Comparison of ENCODE assay signal across 26 mouse cellular contexts in genomic region chr15:77595961-77596360, GRCm38 (mm10). TPM values are rescaled to one million over a fixed set of nuclear protein-coding genes. Genes with fewer than 3 reads are reported as not detected.
A peak's percentile ranks its signal among the peaks of the same experiment; 100 is the strongest.
DNase-seq lines count a peak whose midpoint lies in the region; TF ChIP-seq lines count a peak whose summit lies in the region.
"Had no signal": no experiment of that assay in that cellular context is flagged by ENCODE, and none has a peak within 500 bp of the region (broad histone marks: within the 10 kb centered on the region; RNA-seq: fewer than 3 reads in every experiment).

Gene Apol10b (minus strand): TSS chr15:77596125.

- H3K4me2 ChIP-seq in myocyte (ENCODE audit: low read depth) = peak within 1 kb of the TSS; percentile 100
- H3K4me2 ChIP-seq: embryonic facial prominence, embryonic 12.5 days; liver, embryonic 12.5 days; lung, embryonic 15.5 days; midbrain, embryonic 13.5 days had no signal

- no peak for TF ChIP-seq POLR2A in myocyte (IDR thresholded peaks at IDR 0.05; ENCODE audit: insufficient read length, low read depth)

- no peaks in the 10 kb centered on the region for H3K79me2 ChIP-seq in myocyte (ENCODE audit: control insufficient read depth, insufficient read depth)

- H3K36me3 ChIP-seq in heart, embryonic 10.5 days = no peaks in the 10 kb centered on the region
- H3K36me3 ChIP-seq in myocyte (ENCODE audit: control insufficient read depth, insufficient read depth) = no peaks in the 10 kb centered on the region
- H3K36me3 ChIP-seq: embryonic facial prominence, embryonic 12.5 days; G1E; limb, embryonic 10.5 days; liver, embryonic 12.5 days; lung, embryonic 15.5 days; midbrain, embryonic 13.5 days had no signal

- H3K27me3 ChIP-seq in heart, embryonic 10.5 days (ENCODE audit: insufficient read depth, poor library complexity, severe bottlenecking) = no peaks in the 10 kb centered on the region
- H3K27me3 ChIP-seq in myocyte (ENCODE audit: control insufficient read depth, insufficient read depth, insufficient read length) = no peaks in the 10 kb centered on the region
- H3K27me3 ChIP-seq: embryonic facial prominence, embryonic 12.5 days; liver, embryonic 12.5 days; lung, embryonic 15.5 days; midbrain, embryonic 13.5 days had no signal

- no peaks in the 10 kb centered on the region for H3K9me3 ChIP-seq in heart, embryonic 10.5 days
- H3K9me3 ChIP-seq: embryonic facial prominence, embryonic 12.5 days; G1E; limb, embryonic 10.5 days; liver, embryonic 12.5 days; lung, embryonic 15.5 days; midbrain, embryonic 13.5 days had no signal

- no peak within 1 kb of the TSS for H3K27ac ChIP-seq in heart, embryonic 10.5 days
- H3K27ac ChIP-seq: embryonic facial prominence, embryonic 12.5 days; left cerebral cortex, adult 2 months; limb, embryonic 10.5 days; liver, embryonic 12.5 days; lung, embryonic 15.5 days; macrophage; midbrain, embryonic 13.5 days had no signal

- peak; percentile 89 for DNase-seq in heart, adult 11 months
- DNase-seq in heart, embryonic 10.5 days (ENCODE audit: low spot score) = no peak
- DNase-seq in 416B (ENCODE audit: low read depth) (peak; percentile 19), NIH3T3 (ENCODE audit: low read depth) (peak; percentile 56)
- no peak for DNase-seq in ovary, postnatal 10 days (ENCODE audit: low spot score)
- no peak for DNase-seq in right cerebral cortex, postnatal 4 days
- no peak for DNase-seq in spleen, postnatal 10 days (ENCODE audit: low spot score in 2 of 2)
- DNase-seq: adrenal gland, postnatal 10 days; cerebellum, adult 11-12 months; forebrain, postnatal 0 days; kidney, adult 11 months; kidney, postnatal 14 days; right cerebral cortex, adult 18-20 months; spleen, adult 18-20 months; thymus, postnatal 4 days had no signal

- H3ac ChIP-seq in myocyte (ENCODE audit: control insufficient read depth, insufficient read length) = no peak within 1 kb of the TSS

- 59% methylated on average over 5 of the region's 5 CpGs for WGBS in heart, embryonic 10.5 days

- H3K4me3 ChIP-seq in heart, embryonic 10.5 days = no peak within 1 kb of the TSS
- H3K4me3 ChIP-seq in myocyte = peak within 1 kb of the TSS; percentile 23
- H3K4me3 ChIP-seq: embryonic facial prominence, embryonic 12.5 days; left cerebral cortex, adult 2 months; limb, embryonic 10.5 days; liver, embryonic 12.5 days; lung, embryonic 15.5 days; midbrain, embryonic 13.5 days had no signal

- peaks cover 8% of the 10 kb centered on the region; the same call in 1 of the 2 replicates for H3K4me1 ChIP-seq in heart, embryonic 10.5 days
- H3K4me1 ChIP-seq: embryonic facial prominence, embryonic 12.5 days; limb, embryonic 10.5 days; liver, embryonic 12.5 days; lung, embryonic 15.5 days; midbrain, embryonic 13.5 days had no signal

TF ChIP-seq in myocyte, 11 proteins besides CTCF, POLR2A, EP300 and RAD21:
- TF ChIP-seq SRF (IDR thresholded peaks at IDR 0.05; ENCODE audit: control insufficient read depth, insufficient read length, low read depth) = peak; percentile 78
- no peak for TF ChIP-seq POLR2AphosphoS2 (IDR thresholded peaks at IDR 0.05; ENCODE audit: insufficient read length, low read depth)

RNA-seq across cellular contexts. Expression of gene Apol10b, which starts in this region (rescaled TPM):
- not detected in 2 replicates for polyA plus RNA-seq in heart, embryonic 10.5 days (2016; fragmentation: Nextera tagmentation; extraction: Ambion mirVana)
- polyA plus RNA-seq in myocyte (2012; fragmentation: generic; extraction: Trizol) = 1.6 TPM
- polyA plus RNA-seq: forebrain, postnatal 0 days; G1E; heart, embryonic 14.5 days; hindbrain, embryonic 11.5 days; liver, embryonic 12.5 days; midbrain, embryonic 13.5 days had no signal

Comparison
In these comparisons a context has a peak if more than half of its experiments do, and no peak if none do; other contexts are left out.
1. DNase-seq: peak in heart, adult 11 months (single experiment), 416B (single experiment) and NIH3T3 (single experiment); none in heart, embryonic 10.5 days (single experiment), ovary, postnatal 10 days (single experiment), right cerebral cortex, postnatal 4 days (single experiment) and spleen, postnatal 10 days (0 of 2).